Mouse (Mus musculus) embryonic facial prominence, embryonic 12.5 days (tissue): ENCODE results near the gene Dtx4. TPM values are rescaled to one million over a fixed set of nuclear protein-coding genes. Genes with fewer than 3 reads are reported as not detected.
A peak's percentile ranks its signal among the peaks of the same experiment; 100 is the strongest.

Experiments used
- ATAC-seq: fragments of 200-750 bp; cut with Nextera tagmentation; 2 replicates; pipeline ENCODE4 v1.8.0; 2017; ENCODE audit not compliant: insufficient number of reproducible peaks, insufficient read depth, low FRiP score, low TSS enrichment
- H3K27ac ChIP-seq: fragments of 300-500 bp; sonication (generic); 2 replicates; pipeline ENCODE4 v1.5.1; 2016; ENCODE audit warnings: mild to moderate bottlenecking
- H3K27me3 ChIP-seq: fragments of 300-500 bp; sonication (generic); 2 replicates; pipeline ENCODE4 v1.6.1; 2016; ENCODE audit warnings: mild to moderate bottlenecking, moderate library complexity
- H3K36me3 ChIP-seq: fragments of 300-500 bp; sonication (generic); 2 replicates; pipeline ENCODE4 v1.6.1; 2016; ENCODE audit warnings: mild to moderate bottlenecking
- H3K4me1 ChIP-seq: fragments of 300-500 bp; sonication (generic); 2 replicates; pipeline ENCODE4 v1.6.1; 2016
- H3K4me2 ChIP-seq: fragments of 300-500 bp; sonication (generic); replicated peaks from 2 replicates; pipeline ENCODE4 v1.6.1; 2016; ENCODE audit warnings: mild to moderate bottlenecking, moderate library complexity
- H3K4me3 ChIP-seq: fragments of 300-500 bp; sonication (generic); 2 replicates; pipeline ENCODE4 v1.5.1; 2016; ENCODE audit warnings: mild to moderate bottlenecking
- H3K9ac ChIP-seq: fragments of 300-500 bp; sonication (generic); 2 replicates; pipeline ENCODE4 v1.6.1; 2016; ENCODE audit warnings: mild to moderate bottlenecking, moderate library complexity
- H3K9me3 ChIP-seq: fragments of 300-500 bp; sonication (generic); 2 replicates; pipeline ENCODE4 v1.6.1; 2016; ENCODE audit warnings: mild to moderate bottlenecking, moderate library complexity
- WGBS: fragments of 180-500 bp; shearing (Covaris S2); methylation state at CpG from one replicate; pipeline ENCODE4 v1.1.7; 2016; 5-methylcytosine and 5-hydroxymethylcytosine counted together
- polyA plus RNA-seq: library from polyadenylated mRNA; unstranded; fragments of >200 nt; fragmentation: Nextera tagmentation; extraction: Ambion mirVana; gene quantifications from 2 replicates; pipeline ENCODE4 v1.2.1, GENCODE M21; 2016

Gene Dtx4
- polyA plus RNA-seq, 1 experiment from 2014 or later: 13.2 TPM

- no peak for ATAC-seq
- Histone ChIP-seq H3K4me3 (no peak overlapping the region), H3K27ac (no peak overlapping the region), H3K36me3 (no peaks in the 10 kb centered on the region), H3K9ac (no peak overlapping the region), H3K9me3 (no peaks in the 10 kb centered on the region), H3K4me2 (no peak overlapping the region), H3K27me3 (no peaks in the 10 kb centered on the region), H3K4me1 (no peaks in the 10 kb centered on the region)
These were observed 13.4 kb upstream of the Dtx4 start for GRCm38 (mm10) chr19:12514621-12515020.

- Histone ChIP-seq H3K4me2 (no peak overlapping the region), H3K4me1 (peaks cover 7% of the 10 kb centered on the region; the same call in 1 of the 2 replicates), H3K36me3 (no peaks in the 10 kb centered on the region), H3K27ac (no peak overlapping the region), H3K9me3 (no peaks in the 10 kb centered on the region), H3K4me3 (no peak overlapping the region), H3K9ac (no peak overlapping the region), H3K27me3 (0 out of 2 replicates have a peak, but pooled peaks cover 10% of the 10 kb centered on the region)
- WGBS: 90% methylated on average over 7 of the region's 7 CpGs
- no peak for ATAC-seq
These were observed 1.5 kb upstream of the Dtx4 start for GRCm38 (mm10) chr19:12502756-12503155.

- Histone ChIP-seq H3K9ac (peak overlapping the region; percentile 91), H3K27me3 (0 out of 2 replicates have a peak, but pooled peaks cover 10% of the 10 kb centered on the region), H3K4me1 (peaks cover 7% of the 10 kb centered on the region; the same call in 1 of the 2 replicates), H3K27ac (peak overlapping the region; percentile 82), H3K4me3 (peak overlapping the region; percentile 71), H3K4me2 (peak overlapping the region; percentile 91), H3K36me3 (no peaks in the 10 kb centered on the region), H3K9me3 (no peaks in the 10 kb centered on the region)
- WGBS: 1% methylated on average over 27 of the region's 38 CpGs
- ATAC-seq: peak; percentile 65
These were observed 358 bp downstream of the Dtx4 start for GRCm38 (mm10) chr19:12500881-12501311.

DNA sequence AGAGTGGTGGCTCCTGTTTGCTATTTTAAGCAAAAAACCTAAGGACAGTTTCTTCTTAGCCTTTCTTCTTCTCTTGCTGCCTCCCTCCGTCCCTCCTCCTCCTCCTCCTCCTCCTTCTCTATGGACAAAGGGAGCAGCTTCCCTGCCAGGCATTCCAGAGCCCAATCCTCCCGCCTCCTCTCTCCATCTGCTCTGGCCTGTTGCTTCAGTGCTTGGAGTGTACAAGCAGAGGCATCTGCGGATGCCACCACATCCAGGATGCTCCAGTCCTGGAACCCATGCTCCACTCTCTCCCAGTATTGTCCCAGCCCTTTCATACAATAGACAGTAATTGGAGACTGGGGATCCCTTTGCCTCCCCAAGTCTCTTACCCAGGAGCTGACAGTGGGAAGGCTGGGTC, 1.1 kb downstream of the Dtx4 start:
- Histone ChIP-seq H3K36me3 (no peaks in the 10 kb centered on the region), H3K9me3 (no peaks in the 10 kb centered on the region), H3K4me1 (peaks cover 7% of the 10 kb centered on the region; the same call in 1 of the 2 replicates), H3K27ac (no peak overlapping the region), H3K27me3 (0 out of 2 replicates have a peak, but pooled peaks cover 10% of the 10 kb centered on the region), H3K4me2 (peak overlapping the region; percentile 91), H3K9ac (0 out of 2 replicates have a peak overlapping the region, but pooled peaks have one; percentile 25), H3K4me3 (peak overlapping the region; percentile 71)
- 0 out of 2 replicates have a peak, but pooled peaks have one; percentile 11 for ATAC-seq
- 10% methylated on average over 3 of the region's 3 CpGs for WGBS

GRCm38 (mm10) chr19:12499485-12499884, 1.8 kb downstream of the Dtx4 start:
- H3K9ac ChIP-seq: no peak overlapping the region

DNA sequence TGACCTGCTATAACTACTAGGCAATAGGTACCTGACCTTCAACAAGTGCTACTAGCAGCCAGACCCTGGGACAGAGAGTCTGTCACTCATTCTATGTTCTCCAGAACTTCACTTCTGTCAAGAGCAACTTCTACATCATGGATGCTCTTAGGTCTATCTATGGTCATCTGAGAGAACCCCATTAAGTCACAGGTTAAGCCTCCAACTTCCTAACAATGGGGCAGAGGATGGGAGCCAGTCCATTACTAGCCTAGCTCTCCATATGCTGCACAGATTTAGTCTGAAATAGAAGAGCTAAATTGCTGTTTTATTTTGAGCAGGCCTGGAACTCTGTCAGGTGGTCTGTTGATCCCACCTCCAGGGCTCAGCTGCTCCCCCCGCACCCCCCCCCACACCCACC, 2.3 kb downstream of the Dtx4 start:
- peak overlapping the region; percentile 91; the same call in 1 of the 2 replicates for H3K4me2 ChIP-seq
- 86% methylated on average over 1 of the region's 1 CpGs for WGBS
- H3K27ac ChIP-seq: no peak overlapping the region
- H3K4me3 ChIP-seq: 0 out of 2 replicates have a peak overlapping the region, but pooled peaks have one; percentile 71
- no peak overlapping the region for H3K9ac ChIP-seq
- ATAC-seq: no peak
- no peaks in the 10 kb centered on the region for H3K36me3 ChIP-seq
- peaks cover 7% of the 10 kb centered on the region; the same call in 1 of the 2 replicates for H3K4me1 ChIP-seq
- no peaks in the 10 kb centered on the region for H3K9me3 ChIP-seq
- 0 out of 2 replicates have a peak, but pooled peaks cover 10% of the 10 kb centered on the region for H3K27me3 ChIP-seq

More at GRCm38 (mm10) chr19:12499485-12499884, 1.8 kb downstream of the Dtx4 start:
- ATAC-seq: no peak
- no peaks in the 10 kb centered on the region for H3K36me3 ChIP-seq
- H3K27ac ChIP-seq: no peak overlapping the region
- peak overlapping the region; percentile 91 for H3K4me2 ChIP-seq
- H3K4me3 ChIP-seq: peak overlapping the region; percentile 71
- 17% methylated on average over 2 of the region's 2 CpGs for WGBS
- H3K9me3 ChIP-seq: no peaks in the 10 kb centered on the region
- peaks cover 7% of the 10 kb centered on the region; the same call in 1 of the 2 replicates for H3K4me1 ChIP-seq
- 0 out of 2 replicates have a peak, but pooled peaks cover 10% of the 10 kb centered on the region for H3K27me3 ChIP-seq

DNA sequence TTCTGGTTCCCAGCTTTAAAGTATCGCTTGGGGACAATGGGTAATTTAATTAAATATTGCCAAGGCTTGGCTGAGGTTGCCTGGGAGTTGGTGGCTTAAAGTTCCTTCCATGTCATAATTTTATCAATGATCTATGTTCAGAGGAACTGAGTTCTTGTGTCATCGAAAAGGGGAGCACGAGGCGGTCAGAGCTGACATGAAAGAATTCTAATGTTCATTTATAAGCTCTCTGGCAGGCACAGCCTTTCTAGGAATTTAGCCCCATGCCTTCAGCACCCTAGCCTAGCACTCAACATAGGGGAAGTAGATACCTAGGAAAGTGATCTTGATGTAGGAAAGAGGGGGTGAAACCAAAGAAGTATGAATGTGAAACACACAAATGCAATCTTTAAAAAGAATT, 2.9 kb downstream of the Dtx4 start:
- Histone ChIP-seq H3K4me3 (no peak overlapping the region), H3K9me3 (no peaks in the 10 kb centered on the region), H3K27me3 (0 out of 2 replicates have a peak, but pooled peaks cover 10% of the 10 kb centered on the region), H3K36me3 (no peaks in the 10 kb centered on the region), H3K4me2 (no peak overlapping the region), H3K4me1 (peaks cover 7% of the 10 kb centered on the region; the same call in 1 of the 2 replicates), H3K9ac (no peak overlapping the region), H3K27ac (no peak overlapping the region)
- 87% methylated on average over 4 of the region's 4 CpGs for WGBS
- no peak for ATAC-seq

DNA sequence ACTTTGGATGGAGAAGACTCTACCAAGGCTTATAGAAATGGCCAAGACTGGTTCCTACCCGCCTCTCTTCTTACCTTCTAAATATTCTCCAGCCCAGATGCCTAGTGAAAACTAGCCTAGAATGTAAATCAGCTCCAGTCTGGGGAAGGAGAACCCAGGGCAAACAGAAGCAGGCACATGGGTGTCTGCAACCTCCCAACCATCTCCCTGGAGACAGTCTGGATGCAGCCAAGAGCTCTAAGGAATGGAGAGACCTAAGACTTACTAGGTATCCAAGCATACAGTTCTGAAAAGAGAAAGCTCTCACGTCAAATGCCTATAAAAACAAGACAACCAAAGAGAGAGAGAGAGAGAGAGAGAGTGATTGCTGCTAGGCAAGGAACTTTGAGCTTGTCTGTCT, 3.3 kb downstream of the Dtx4 start:
- Histone ChIP-seq H3K36me3 (no peaks in the 10 kb centered on the region), H3K9me3 (no peaks in the 10 kb centered on the region), H3K27ac (no peak overlapping the region), H3K4me2 (no peak overlapping the region), H3K4me1 (peaks cover 7% of the 10 kb centered on the region; the same call in 1 of the 2 replicates), H3K4me3 (no peak overlapping the region), H3K27me3 (0 out of 2 replicates have a peak, but pooled peaks cover 10% of the 10 kb centered on the region), H3K9ac (no peak overlapping the region)
- WGBS: 76% methylated on average over 2 of the region's 2 CpGs
- ATAC-seq: no peak

- 0 out of 2 replicates have a peak, but pooled peaks cover 10% of the 10 kb centered on the region for H3K27me3 ChIP-seq
- no peak overlapping the region for H3K27ac ChIP-seq
- no peaks in the 10 kb centered on the region for H3K9me3 ChIP-seq
- H3K36me3 ChIP-seq: peaks cover 9% of the 10 kb centered on the region
- ATAC-seq: no peak
- H3K4me3 ChIP-seq: no peak overlapping the region
- no peak overlapping the region for H3K4me2 ChIP-seq
- no peak overlapping the region for H3K9ac ChIP-seq
- 77% methylated on average over 2 of the region's 2 CpGs for WGBS
- H3K4me1 ChIP-seq: peaks cover 7% of the 10 kb centered on the region; the same call in 1 of the 2 replicates
These were observed 5.0 kb downstream of the Dtx4 start for GRCm38 (mm10) chr19:12496241-12496640.

- no peak for ATAC-seq
- Histone ChIP-seq H3K4me2 (no peak overlapping the region), H3K27ac (no peak overlapping the region), H3K4me1 (peaks cover 2% of the 10 kb centered on the region; the same call in 1 of the 2 replicates), H3K9me3 (no peaks in the 10 kb centered on the region), H3K4me3 (no peak overlapping the region), H3K27me3 (0 out of 2 replicates have a peak, but pooled peaks cover under 1% of the 10 kb centered on the region), H3K9ac (no peak overlapping the region), H3K36me3 (peaks cover 14% of the 10 kb centered on the region)
- 72% methylated on average over 3 of the region's 3 CpGs for WGBS
These were observed 6.2 kb downstream of the Dtx4 start for GRCm38 (mm10) chr19:12494972-12495535.

DNA sequence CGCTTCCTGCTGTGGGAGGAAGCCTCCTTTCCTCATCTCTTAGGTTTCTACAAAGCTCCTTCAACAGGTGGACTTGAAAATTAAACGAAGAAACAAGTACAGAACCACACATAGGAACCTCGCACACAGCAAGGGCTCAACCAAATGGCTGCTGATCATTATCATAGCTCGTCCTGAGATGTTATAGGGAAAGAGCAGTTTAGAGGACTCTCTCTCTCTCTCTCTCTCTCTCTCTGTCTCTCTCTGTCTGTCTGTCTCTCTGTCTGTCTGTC, 7.1 kb downstream of the Dtx4 start:
- H3K9me3 ChIP-seq: no peaks in the 10 kb centered on the region
- no peak overlapping the region for H3K4me3 ChIP-seq
- H3K9ac ChIP-seq: no peak overlapping the region
- peaks cover 14% of the 10 kb centered on the region for H3K36me3 ChIP-seq
- ATAC-seq: no peak
- no peak overlapping the region for H3K4me2 ChIP-seq
- no peaks in the 10 kb centered on the region for H3K27me3 ChIP-seq
- peaks cover 6% of the 10 kb centered on the region for H3K4me1 ChIP-seq
- no peak overlapping the region for H3K27ac ChIP-seq
- WGBS: 47% methylated on average over 4 of the region's 4 CpGs

DNA sequence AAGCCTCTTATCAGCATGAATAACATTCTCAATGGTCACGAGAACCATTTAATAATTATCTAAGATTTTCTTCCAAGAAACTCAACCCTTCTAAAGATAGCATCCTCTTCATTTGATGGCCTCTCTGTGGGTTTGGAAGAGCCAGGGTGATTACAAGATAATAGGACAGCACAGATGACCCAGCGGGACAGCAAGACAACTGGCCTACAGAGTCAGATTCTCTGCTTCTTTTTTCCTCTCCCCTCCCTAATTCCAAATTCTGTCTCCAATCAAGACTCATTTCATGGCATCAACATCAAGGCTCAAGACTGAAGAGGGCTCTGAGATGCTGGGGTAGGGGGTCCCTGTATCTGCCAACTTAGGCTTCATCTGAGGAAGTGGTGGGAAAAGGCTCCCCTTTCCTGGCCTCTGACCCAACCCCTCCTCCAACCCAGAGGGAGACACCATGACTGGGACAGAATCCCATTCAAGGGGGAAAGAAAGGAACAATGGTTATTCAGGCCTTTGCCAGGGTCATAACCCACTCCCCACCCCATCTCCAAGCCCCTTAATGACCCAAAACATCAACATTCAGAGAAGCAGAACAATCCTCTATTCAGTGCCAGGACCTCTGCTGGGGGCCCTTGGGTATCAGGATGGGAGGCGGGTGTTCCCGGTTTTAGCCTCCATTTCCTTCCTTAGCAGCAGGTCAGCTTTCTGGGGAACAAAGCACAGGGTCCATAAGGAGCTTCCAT, 7.6 kb downstream of the Dtx4 start:
- WGBS: 39% methylated on average over 4 of the region's 4 CpGs
- Histone ChIP-seq H3K27ac (no peak overlapping the region), H3K36me3 (peaks cover 14% of the 10 kb centered on the region), H3K9ac (no peak overlapping the region), H3K4me2 (no peak overlapping the region), H3K27me3 (no peaks in the 10 kb centered on the region), H3K9me3 (no peaks in the 10 kb centered on the region), H3K4me1 (peaks cover 10% of the 10 kb centered on the region), H3K4me3 (no peak overlapping the region)
- ATAC-seq: no peak
